Mouse (Mus musculus): ENCODE measurements around the gene Orc5.

Gene Orc5

GRCm38 (mm10) chr5:22550033-22550551 is at the start of gene Orc5:
TSS of gene Orc5 (minus strand) at chr5:22550429.
- peak; percentile 72 for DNase-seq (ENCODE audit: low spot score)

- no peak for DNase-seq (ENCODE audit: low spot score)
Observed at GRCm38 (mm10) chr5:22596981-22597380, 46.8 kb upstream of the Orc5 start.

GRCm38 (mm10) chr5:22589370-22589966 is 39.2 kb upstream of the Orc5 start:
- no peak for DNase-seq (ENCODE audit: low spot score)

- no peak for DNase-seq (ENCODE audit: low spot score)
Observed at GRCm38 (mm10) chr5:22587492-22587891, 37.3 kb upstream of the Orc5 start.

- no peak for DNase-seq (ENCODE audit: low spot score)
Observed at GRCm38 (mm10) chr5:22584556-22584955, 34.3 kb upstream of the Orc5 start.

GRCm38 (mm10) chr5:22578011-22578410 is 27.8 kb upstream of the Orc5 start:
- DNase-seq (ENCODE audit: low spot score), result no peak

- DNase-seq (ENCODE audit: low spot score), result no peak
Observed at GRCm38 (mm10) chr5:22574751-22575150, 24.5 kb upstream of the Orc5 start.

GRCm38 (mm10) chr5:22574161-22574560 is 23.9 kb upstream of the Orc5 start:
- DNase-seq (ENCODE audit: low spot score), result no peak

GRCm38 (mm10) chr5:22573696-22574095 is 23.5 kb upstream of the Orc5 start:
- no peak for DNase-seq (ENCODE audit: low spot score)

- DNase-seq (ENCODE audit: low spot score), result no peak
Observed at GRCm38 (mm10) chr5:22572881-22573280, 22.7 kb upstream of the Orc5 start.

GRCm38 (mm10) chr5:22572456-22572855 is 22.2 kb upstream of the Orc5 start:
- DNase-seq (ENCODE audit: low spot score), result no peak

- no peak for DNase-seq (ENCODE audit: low spot score)
Observed at GRCm38 (mm10) chr5:22565708-22566107, 15.5 kb upstream of the Orc5 start.

- no peak for DNase-seq (ENCODE audit: low spot score)
Observed at GRCm38 (mm10) chr5:22559801-22560200, 9.6 kb upstream of the Orc5 start.

GRCm38 (mm10) chr5:22557491-22558113 is 7.4 kb upstream of the Orc5 start:
- DNase-seq (ENCODE audit: low spot score), result no peak

- no peak for DNase-seq (ENCODE audit: low spot score)
Observed at GRCm38 (mm10) chr5:22556713-22557112, 6.5 kb upstream of the Orc5 start.

GRCm38 (mm10) chr5:22552233-22552765 is 2.1 kb upstream of the Orc5 start:
- DNase-seq (ENCODE audit: low spot score), result no peak

GRCm38 (mm10) chr5:22549366-22550032 is 730 bp downstream of the Orc5 start:
- DNase-seq (ENCODE audit: low spot score), result peak; percentile 2

GRCm38 (mm10) chr5:22548556-22549161 is 1.6 kb downstream of the Orc5 start:
- no peak for DNase-seq (ENCODE audit: low spot score)

GRCm38 (mm10) chr5:22546536-22546935 is 3.7 kb downstream of the Orc5 start:
- DNase-seq (ENCODE audit: low spot score), result no peak

- DNase-seq (ENCODE audit: low spot score), result no peak
Observed at GRCm38 (mm10) chr5:22545305-22545704, 4.9 kb downstream of the Orc5 start.

- no peak for DNase-seq (ENCODE audit: low spot score)
Observed at GRCm38 (mm10) chr5:22542676-22543075, 7.6 kb downstream of the Orc5 start.

GRCm38 (mm10) chr5:22538996-22539600 is 11.1 kb downstream of the Orc5 start:
- DNase-seq (ENCODE audit: low spot score), result no peak
